Mouse (Mus musculus): ENCODE data around the gene Zfp382.

DNA sequence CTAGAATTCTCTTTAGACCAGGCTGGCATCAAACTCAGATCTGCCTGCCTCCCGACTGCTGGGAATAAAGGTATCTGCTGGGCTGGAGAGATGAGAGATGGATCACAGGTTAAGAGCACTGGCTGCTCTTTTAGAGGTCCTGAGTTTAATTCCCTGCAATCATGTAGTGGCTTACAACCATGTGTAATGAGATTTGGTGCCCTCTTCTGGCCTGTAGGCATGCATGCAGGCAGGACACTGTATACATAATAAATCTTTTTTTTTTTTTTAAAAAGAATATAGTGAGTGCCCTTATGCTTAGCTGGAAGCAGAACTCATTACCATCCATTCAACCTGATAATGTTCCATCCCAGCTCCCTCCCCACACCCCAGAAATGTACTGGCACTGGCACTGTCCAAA lies 32.3 kb downstream of the Zfp382 start:
- TF ChIP-seq CTCF (IDR thresholded peaks at IDR 0.05; ENCODE audit: low read depth) (no peak), EP300 (IDR thresholded peaks at IDR 0.05; ENCODE audit: low read depth) (no peak)
